Mouse (Mus musculus) cortical plate, adult 2 months (tissue): ENCODE data around the gene Zfr.

Experiments
- CTCF ChIP-seq: fragments of 200-500 bp; IDR thresholded peaks from 2 replicates; pipeline ENCODE4 v1.5.1; 2011; ENCODE audit warnings: mild to moderate bottlenecking, control low read depth, low read length; ENCODE audit not compliant: insufficient read depth; ENCODE audit errors: extremely low read depth
- POLR2A ChIP-seq: fragments of 200-500 bp; IDR thresholded peaks from 2 replicates; pipeline ENCODE4 v1.6.1; 2011; ENCODE audit warnings: mild to moderate bottlenecking, low read length, control low read depth; ENCODE audit not compliant: insufficient read depth; ENCODE audit errors: extremely low read depth

GRCm38 (mm10) chr15:12100912-12101311 is 16.7 kb upstream of the Zfr start:
- no peak for TF ChIP-seq CTCF
- TF ChIP-seq POLR2A: no peak
